Mouse (Mus musculus): ENCODE measurements around the gene Pigc. TPM values are rescaled to one million over a fixed set of nuclear protein-coding genes. Genes with fewer than 3 reads are reported as not detected.

The Pigc gene
- polyA plus RNA-seq, 1 experiment from 2014 or later = 29.9 TPM

DNA sequence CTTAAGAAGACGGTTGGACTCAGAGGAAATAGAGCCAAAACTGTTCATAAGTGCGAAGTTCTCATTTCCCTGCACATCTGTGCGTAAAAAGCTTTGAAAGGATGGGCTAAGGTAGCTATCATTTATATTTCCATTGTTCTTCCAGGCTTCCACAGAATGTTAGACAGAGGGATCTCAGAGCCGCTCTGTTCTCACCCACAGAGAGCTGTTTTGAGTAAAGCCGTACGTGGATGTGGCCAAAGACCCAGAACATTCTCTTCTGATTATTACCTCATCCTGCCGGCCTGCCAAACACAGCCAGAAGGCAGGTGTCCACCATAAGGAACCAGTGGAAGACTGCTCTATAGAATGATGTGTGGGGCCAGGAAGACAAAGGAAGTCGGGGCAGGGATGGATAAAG lies 32.3 kb downstream of the Pigc start:
- Histone ChIP-seq H3K4me1 (replicated peaks; ENCODE audit: control insufficient read depth, insufficient read depth) (peaks cover 9% of the 10 kb centered on the region; the same call in 1 of the 2 replicates), H3K4me2 (replicated peaks; ENCODE audit: low read depth) (no peak overlapping the region), H3K27me3 (ENCODE audit: control insufficient read depth, insufficient read depth, low read length) (no peaks in the 10 kb centered on the region), H3K27ac (replicated peaks) (peak overlapping the region; percentile 53; the same call in 1 of the 2 replicates), H3K36me3 (ENCODE audit: control insufficient read depth, insufficient read depth, low read length) (no peaks in the 10 kb centered on the region), H3K9me3 (ENCODE audit: control insufficient read depth, low read length) (no peaks in the 10 kb centered on the region), H3K4me3 (ENCODE audit: low read depth, low read length) (no peak overlapping the region), H3K9ac (ENCODE audit: low read length) (no peak overlapping the region)
- no peak for ATAC-seq (ENCODE audit: low FRiP score, low TSS enrichment)
- no peak for DNase-seq (ENCODE audit: low spot score)
- TF ChIP-seq EP300 (optimal IDR thresholded peaks at IDR 0.05) = no peak
- WGBS = 55% methylated on average over 8 of the region's 8 CpGs

GRCm38 (mm10) chr1:162003729-162004517 lies 34.9 kb downstream of the Pigc start:
- Histone ChIP-seq H3K9ac (ENCODE audit: low read length) (no peak overlapping the region), H3K4me3 (ENCODE audit: low read depth, low read length) (no peak overlapping the region), H3K9me3 (ENCODE audit: control insufficient read depth, low read length) (no peaks in the 10 kb centered on the region), H3K27me3 (ENCODE audit: control insufficient read depth, insufficient read depth, low read length) (no peaks in the 10 kb centered on the region), H3K4me2 (replicated peaks; ENCODE audit: low read depth) (no peak overlapping the region), H3K4me1 (replicated peaks; ENCODE audit: control insufficient read depth, insufficient read depth) (peaks cover 9% of the 10 kb centered on the region; the same call in 1 of the 2 replicates), H3K36me3 (ENCODE audit: control insufficient read depth, insufficient read depth, low read length) (no peaks in the 10 kb centered on the region), H3K27ac (replicated peaks) (peak overlapping the region; percentile 83)
- WGBS = 56% methylated on average over 14 of the region's 14 CpGs
- ATAC-seq (ENCODE audit: low FRiP score, low TSS enrichment) (no peak), DNase-seq (ENCODE audit: low spot score) (no peak)
- TF ChIP-seq CTCF (IDR thresholded peaks at IDR 0.05; ENCODE audit: low read depth) (no peak), EP300 (optimal IDR thresholded peaks at IDR 0.05) (no peak)

DNA sequence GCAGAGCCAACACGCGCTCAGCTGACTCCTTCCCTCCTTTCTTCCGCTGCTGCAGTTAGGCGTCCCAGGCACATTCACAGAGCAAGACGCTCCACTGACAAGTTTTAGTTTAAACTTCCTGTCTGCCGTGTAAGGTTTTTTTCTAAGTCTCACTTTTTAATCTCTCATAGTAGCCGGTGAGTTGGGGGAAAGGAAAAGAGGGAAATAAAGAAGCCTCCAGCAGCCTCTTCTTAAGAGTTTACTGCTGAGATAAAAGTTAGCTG lies 35.5 kb downstream of the Pigc start:
- Histone ChIP-seq H3K27ac (replicated peaks) (peak overlapping the region; percentile 83), H3K4me3 (ENCODE audit: low read depth, low read length) (no peak overlapping the region), H3K4me2 (replicated peaks; ENCODE audit: low read depth) (no peak overlapping the region), H3K9ac (ENCODE audit: low read length) (no peak overlapping the region), H3K4me1 (replicated peaks; ENCODE audit: control insufficient read depth, insufficient read depth) (peaks cover 11% of the 10 kb centered on the region; the same call in 1 of the 2 replicates), H3K27me3 (ENCODE audit: control insufficient read depth, insufficient read depth, low read length) (no peaks in the 10 kb centered on the region), H3K9me3 (ENCODE audit: control insufficient read depth, low read length) (no peaks in the 10 kb centered on the region), H3K36me3 (ENCODE audit: control insufficient read depth, insufficient read depth, low read length) (no peaks in the 10 kb centered on the region)
- DNase-seq (ENCODE audit: low spot score) (no peak), ATAC-seq (ENCODE audit: low FRiP score, low TSS enrichment) (no peak)
- WGBS = 26% methylated on average over 7 of the region's 7 CpGs
- TF ChIP-seq EP300 (optimal IDR thresholded peaks at IDR 0.05) (no peak), CTCF (IDR thresholded peaks at IDR 0.05; ENCODE audit: low read depth) (no peak)

- 24% methylated on average over 23 of the region's 23 CpGs for WGBS
- Histone ChIP-seq H3K27me3 (ENCODE audit: control insufficient read depth, insufficient read depth, low read length) (no peaks in the 10 kb centered on the region), H3K4me1 (replicated peaks; ENCODE audit: control insufficient read depth, insufficient read depth) (peaks cover 11% of the 10 kb centered on the region; the same call in 1 of the 2 replicates), H3K27ac (replicated peaks) (peak overlapping the region; percentile 83), H3K4me2 (replicated peaks; ENCODE audit: low read depth) (peak overlapping the region; percentile 39), H3K9me3 (ENCODE audit: control insufficient read depth, low read length) (no peaks in the 10 kb centered on the region), H3K4me3 (ENCODE audit: low read depth, low read length) (0 out of 2 replicates have a peak overlapping the region, but pooled peaks have one; percentile 6), H3K9ac (ENCODE audit: low read length) (0 out of 2 replicates have a peak overlapping the region, but pooled peaks have one; percentile 5), H3K36me3 (ENCODE audit: control insufficient read depth, insufficient read depth, low read length) (no peaks in the 10 kb centered on the region)
- TF ChIP-seq EP300 (optimal IDR thresholded peaks at IDR 0.05) (no peak), CTCF (IDR thresholded peaks at IDR 0.05; ENCODE audit: low read depth) (peak; percentile 85)
- DNase-seq (ENCODE audit: low spot score) (peak; percentile 46), ATAC-seq (ENCODE audit: low FRiP score, low TSS enrichment) (peak; percentile 76; the same call in 1 of the 2 replicates)
Measured at GRCm38 (mm10) chr1:162004821-162005770, 36.1 kb downstream of the Pigc start.

- Histone ChIP-seq H3K27me3 (ENCODE audit: control insufficient read depth, insufficient read depth, low read length) (no peaks in the 10 kb centered on the region), H3K4me1 (replicated peaks; ENCODE audit: control insufficient read depth, insufficient read depth) (peaks cover 11% of the 10 kb centered on the region; the same call in 1 of the 2 replicates), H3K9me3 (ENCODE audit: control insufficient read depth, low read length) (no peaks in the 10 kb centered on the region), H3K36me3 (ENCODE audit: control insufficient read depth, insufficient read depth, low read length) (no peaks in the 10 kb centered on the region), H3K4me2 (replicated peaks; ENCODE audit: low read depth) (no peak overlapping the region), H3K9ac (ENCODE audit: low read length) (no peak overlapping the region), H3K4me3 (ENCODE audit: low read depth, low read length) (no peak overlapping the region), H3K27ac (replicated peaks) (no peak overlapping the region)
- no peak for DNase-seq (ENCODE audit: low spot score)
- ATAC-seq (ENCODE audit: low FRiP score, low TSS enrichment) = no peak
- 79% methylated on average over 9 of the region's 9 CpGs for WGBS
- TF ChIP-seq CTCF (IDR thresholded peaks at IDR 0.05; ENCODE audit: low read depth) = no peak
- TF ChIP-seq EP300 (optimal IDR thresholded peaks at IDR 0.05) = no peak
Measured at GRCm38 (mm10) chr1:162006109-162006508, 37.1 kb downstream of the Pigc start.
